Mouse (Mus musculus) testis, adult 2 months (tissue): ENCODE measurements at regions not wholly inside any gene's neighbourhood (a gene's known extent, or its start where the extent isn't known, plus 50 kb on each side); places are given as distances from the start of the nearest gene placed in this dataset.

Source experiments
- CTCF ChIP-seq: fragments of 200-500 bp; IDR thresholded peaks from 2 replicates; pipeline ENCODE4 v1.5.1; 2012; ENCODE audit warnings: low read depth, mild to moderate bottlenecking, inconsistent platforms, low read length, moderate library complexity; ENCODE audit not compliant: control insufficient read depth, insufficient read depth, insufficient replicate concordance
- POLR2A ChIP-seq: fragments of 200-500 bp; IDR thresholded peaks from 2 replicates; pipeline ENCODE4 v1.6.1; 2012; ENCODE audit warnings: low read depth, mild to moderate bottlenecking, inconsistent platforms, low read length, moderate library complexity; ENCODE audit not compliant: control insufficient read depth

GRCm38 (mm10) chr17:16704199-16704598 lies 359.7 kb upstream of the Zfp960 start:
- no peak for TF ChIP-seq CTCF
- TF ChIP-seq POLR2A: no peak
